Mouse (Mus musculus) heart, adult 8-10 months (tissue): ENCODE data around the gene Prom1. TPM values are rescaled to one million over a fixed set of nuclear protein-coding genes. Genes with fewer than 3 reads are reported as not detected.

Experiments used
- DNase-seq: peaks from one replicate; pipeline ENCODE4 v3.0.0; 2022; ENCODE audit warnings: low spot score
- total RNA-seq, 4 experiments: library from RNA; stranded (reverse); gene quantifications; 2 replicates each; pipeline ENCODE4 v1.2.4; 2022

Gene Prom1
- total RNA-seq, 4 experiments from 2014 or later, result 7.3 to 10.9 (median 9.0) TPM

DNA sequence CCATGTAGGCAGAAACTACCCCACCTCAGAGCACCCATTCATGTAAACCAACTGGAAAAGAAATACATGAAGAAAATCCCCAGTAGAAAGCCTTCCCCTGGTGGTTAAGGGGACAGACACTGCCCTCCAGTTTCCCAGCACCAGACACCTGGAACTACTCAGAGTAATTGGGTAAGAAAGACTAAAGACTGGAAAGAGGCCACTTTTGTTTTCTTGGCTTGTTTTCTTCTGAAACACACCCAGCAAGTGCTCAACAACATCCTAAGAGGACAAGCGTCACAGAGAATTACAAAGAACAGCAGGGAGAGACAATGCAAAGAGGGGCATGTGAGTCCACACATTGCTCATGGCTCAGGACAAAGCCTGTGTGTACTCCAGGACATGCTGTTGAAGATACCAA lies 20.7 kb downstream of the Prom1 start:
- DNase-seq, result peak; percentile 16

GRCm38 (mm10) chr5:44080276-44081054 lies 21.4 kb downstream of the Prom1 start:
- DNase-seq, result no peak

GRCm38 (mm10) chr5:44075432-44075831 lies 26.4 kb downstream of the Prom1 start:
- DNase-seq, result no peak

GRCm38 (mm10) chr5:44073634-44074033 lies 28.2 kb downstream of the Prom1 start:
- no peak for DNase-seq

DNA sequence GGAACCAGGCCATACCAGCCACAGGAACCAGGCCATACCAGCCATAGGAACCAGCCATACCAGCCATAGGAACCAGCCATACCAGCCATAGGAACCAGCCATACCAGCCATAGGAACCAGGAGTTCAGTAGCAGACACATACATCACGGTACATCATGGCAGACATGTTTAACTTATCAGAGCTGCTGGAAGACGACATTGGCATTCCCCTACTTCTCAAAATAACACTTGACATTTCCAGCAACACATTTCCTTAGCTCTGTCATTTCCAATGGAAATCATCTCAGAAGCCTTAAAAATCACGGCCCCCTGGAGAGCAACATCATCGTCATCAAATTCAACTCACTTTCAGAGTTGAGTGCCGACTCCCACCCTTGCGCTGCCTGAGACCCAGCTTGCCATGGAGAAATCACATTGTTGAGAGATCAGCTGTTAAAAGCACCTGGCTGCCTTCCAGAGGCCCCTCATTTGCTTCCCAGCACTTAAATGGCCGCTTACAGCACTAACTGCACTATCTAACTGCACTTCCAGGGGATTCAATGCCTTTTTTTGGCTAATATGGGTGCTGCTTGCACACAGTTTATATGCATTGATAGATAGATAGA lies 31.2 kb downstream of the Prom1 start:
- DNase-seq, result no peak

DNA sequence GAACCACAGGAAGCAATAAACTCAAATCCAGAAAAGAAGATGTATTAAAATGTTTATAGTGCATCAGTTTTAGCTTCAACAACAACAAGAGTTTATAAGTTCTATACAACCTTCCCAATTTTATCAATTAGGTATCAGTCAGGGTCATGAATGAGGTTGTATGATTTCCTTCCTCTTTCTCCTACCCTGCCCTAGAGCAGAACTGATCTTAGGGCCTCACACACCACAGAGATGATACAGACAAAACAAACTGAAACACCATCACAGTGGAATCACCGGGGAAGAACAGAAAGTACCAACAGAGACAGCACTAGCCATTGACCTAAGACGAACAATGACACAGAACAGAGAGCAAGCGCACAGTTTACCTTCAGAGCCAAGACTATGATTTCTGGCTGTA lies 43.6 kb downstream of the Prom1 start:
- no peak for DNase-seq

- DNase-seq, result no peak
These were observed 51.6 kb downstream of the Prom1 start for GRCm38 (mm10) chr5:44050213-44050612.

DNA sequence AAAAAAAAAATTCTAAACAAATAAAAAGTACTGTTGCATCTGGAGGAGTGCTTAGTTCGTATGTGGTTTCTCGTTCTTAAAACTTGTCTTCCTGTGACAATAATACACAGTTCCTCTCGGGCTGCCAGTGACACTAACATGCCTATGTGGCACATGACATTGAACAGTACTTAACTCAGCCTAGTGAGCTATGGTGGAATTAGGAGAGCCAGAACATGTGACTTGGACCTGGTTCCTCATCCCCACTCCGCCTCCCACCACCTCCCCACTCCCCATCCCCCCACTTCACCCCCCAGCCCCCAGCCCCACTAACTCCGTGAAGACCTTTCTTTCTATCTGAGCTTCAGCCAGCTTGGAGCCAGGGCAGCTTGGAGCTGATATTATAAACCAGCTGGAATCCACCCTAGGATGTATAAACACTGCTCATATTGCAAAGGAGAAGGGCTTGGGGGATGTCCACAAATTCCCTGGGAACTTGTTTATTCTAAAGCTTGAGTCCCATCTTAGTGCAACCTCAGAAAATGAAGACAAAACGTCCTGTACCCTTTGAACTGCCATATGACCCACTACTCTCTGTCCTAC lies 52.3 kb downstream of the Prom1 start:
- DNase-seq, result no peak

DNA sequence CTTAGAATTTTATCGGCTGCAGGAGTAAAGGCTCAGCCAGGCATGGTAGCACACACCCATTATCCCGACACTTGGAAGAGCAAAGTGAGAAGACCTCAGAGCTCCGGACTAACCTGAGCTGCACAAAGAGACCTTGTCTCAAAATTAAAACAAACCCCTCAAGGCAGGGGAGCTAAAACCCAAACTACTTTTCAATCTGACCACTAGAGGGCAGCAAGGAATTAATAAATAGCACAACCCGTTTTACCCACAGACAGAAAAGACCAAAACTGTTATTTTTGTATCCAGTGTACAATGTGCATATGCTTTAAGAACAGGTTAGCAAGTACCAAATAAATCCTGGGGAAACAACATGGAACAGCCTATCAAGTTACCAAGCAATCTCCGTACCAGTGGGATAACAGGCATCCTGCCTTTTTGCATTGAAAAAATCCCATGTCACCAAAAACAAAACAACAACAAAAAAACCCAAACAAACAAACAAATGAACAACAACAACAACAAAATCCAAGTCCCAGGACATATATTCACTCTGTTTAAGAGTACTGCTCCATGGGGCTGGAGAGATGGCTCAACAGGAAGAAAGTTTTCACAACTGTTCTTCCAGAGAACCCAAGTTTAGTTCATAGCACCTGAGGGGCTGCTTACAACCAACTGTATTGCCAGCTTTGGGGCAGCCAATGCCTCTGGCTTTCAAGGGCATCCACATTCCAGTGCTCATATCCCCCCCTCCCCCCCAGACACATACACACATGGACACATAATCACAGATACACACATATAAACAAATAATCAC lies 53.1 kb downstream of the Prom1 start:
- peak; percentile 19 for DNase-seq

DNA sequence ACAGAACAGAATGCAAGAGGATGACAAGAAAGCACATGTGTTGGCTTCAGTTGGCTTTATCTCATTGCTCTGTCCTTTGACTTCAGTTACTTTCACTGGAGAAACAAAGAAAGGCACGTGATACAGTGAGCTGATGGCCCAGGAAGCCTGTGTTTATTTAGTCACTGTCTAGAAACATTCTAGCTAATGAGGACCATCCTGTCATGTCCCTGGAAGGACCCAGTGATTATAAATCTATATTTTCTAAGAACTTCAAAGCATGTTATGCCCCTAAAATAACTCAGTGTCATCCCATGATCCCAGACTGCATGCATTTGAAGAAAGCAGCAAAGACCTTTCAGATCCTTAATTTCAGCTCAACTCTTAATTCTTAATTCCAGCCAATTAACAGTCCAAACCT lies 60.1 kb downstream of the Prom1 start:
- no peak for DNase-seq

DNA sequence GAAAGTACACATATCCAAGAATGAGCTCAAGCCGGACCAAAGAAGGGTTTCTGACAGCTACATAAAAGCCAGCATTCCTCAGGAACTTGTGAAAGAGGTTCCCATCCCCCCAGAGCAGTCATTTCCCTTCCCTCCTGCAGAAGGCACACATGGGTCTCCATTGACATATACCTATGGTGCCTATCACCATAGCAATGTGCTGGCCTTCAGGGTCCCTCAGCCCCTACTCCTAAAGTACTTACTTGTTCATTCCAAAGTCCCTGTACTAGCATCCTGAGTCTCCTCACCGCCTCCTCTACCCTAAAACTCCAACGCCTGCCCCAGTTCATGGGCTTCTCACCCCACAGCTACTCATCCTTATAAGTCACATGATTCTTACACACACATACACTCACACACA lies 60.8 kb downstream of the Prom1 start:
- DNase-seq, result no peak

GRCm38 (mm10) chr5:43998295-43998989 lies 103.4 kb downstream of the Prom1 start:
- no peak for DNase-seq

GRCm38 (mm10) chr5:43997626-43998025 lies 104.2 kb downstream of the Prom1 start:
- no peak for DNase-seq

GRCm38 (mm10) chr5:43996162-43996561 lies 105.7 kb downstream of the Prom1 start:
- no peak for DNase-seq

- no peak for DNase-seq
These were observed 106.9 kb downstream of the Prom1 start for GRCm38 (mm10) chr5:43994981-43995380.

- DNase-seq, result peak; percentile 42
These were observed 111.5 kb downstream of the Prom1 start for GRCm38 (mm10) chr5:43990316-43990715.

- no peak for DNase-seq
These were observed 112.8 kb downstream of the Prom1 start for GRCm38 (mm10) chr5:43989017-43989416.

DNA sequence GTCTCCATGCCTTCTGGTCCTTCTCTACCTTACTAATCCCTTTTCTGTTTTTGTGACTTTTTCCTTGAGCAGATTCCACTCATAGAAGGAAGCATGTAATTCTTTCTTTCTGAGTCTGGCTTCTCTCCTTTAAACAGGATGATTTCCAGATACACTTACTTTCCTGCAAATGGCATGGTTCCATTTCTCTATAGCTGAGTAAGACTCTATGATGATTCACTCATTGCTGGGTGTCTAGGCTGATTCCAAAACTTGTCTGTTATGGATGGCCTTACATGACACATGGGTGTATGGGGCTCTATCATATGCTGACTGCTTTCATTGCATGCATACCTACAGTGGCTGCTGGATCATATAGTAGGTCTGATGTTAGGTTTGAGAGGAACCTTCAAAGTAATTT lies 115.6 kb downstream of the Prom1 start:
- no peak for DNase-seq

- no peak for DNase-seq
These were observed 118.9 kb downstream of the Prom1 start for GRCm38 (mm10) chr5:43982896-43983295.

GRCm38 (mm10) chr5:43981620-43982019 lies 120.2 kb downstream of the Prom1 start, which contains the start of gene Fgfbp1:
Gene Fgfbp1, minus strand, starts transcription at chr5:43981779.
- no peak for DNase-seq

GRCm38 (mm10) chr5:43980397-43980796 lies 121.4 kb downstream of the Prom1 start:
- DNase-seq, result no peak
